Mouse (Mus musculus) NIH3T3 (cell line): ENCODE results near the gene Fbxo9.
A peak's percentile ranks its signal among the peaks of the same experiment; 100 is the strongest.
"Not testable (repeated sequence)": the region's sequence is repeated elsewhere in the genome, so short reads cannot be mapped to it uniquely, and the experiment has no call there.

Source experiments
- DNase-seq: peaks from one replicate; pipeline ENCODE4 v3.0.0-alpha.2; 2012; ENCODE audit warnings: low read depth

Fbxo9 gene

GRCm38 (mm10) chr9:78107912-78108795, 711 bp downstream of the Fbxo9 start:
- peak; percentile 82 for DNase-seq

- no peak for DNase-seq
These were observed 1.3 kb downstream of the Fbxo9 start for GRCm38 (mm10) chr9:78107582-78107911.

GRCm38 (mm10) chr9:78106821-78107220, 2.0 kb downstream of the Fbxo9 start:
- DNase-seq: peak; percentile 7

- no peak for DNase-seq
These were observed 3.3 kb downstream of the Fbxo9 start for GRCm38 (mm10) chr9:78105501-78105932.

GRCm38 (mm10) chr9:78104973-78105372, 3.9 kb downstream of the Fbxo9 start:
- no peak for DNase-seq

- no peak for DNase-seq
These were observed 4.8 kb downstream of the Fbxo9 start for GRCm38 (mm10) chr9:78103965-78104560.

- DNase-seq: no peak
These were observed 7.4 kb downstream of the Fbxo9 start for GRCm38 (mm10) chr9:78101431-78101830.

- no peak for DNase-seq
These were observed 7.9 kb downstream of the Fbxo9 start for GRCm38 (mm10) chr9:78100956-78101355.

GRCm38 (mm10) chr9:78096376-78096775, 12.5 kb downstream of the Fbxo9 start:
- peak; percentile 20 for DNase-seq

GRCm38 (mm10) chr9:78095686-78096085, 13.2 kb downstream of the Fbxo9 start:
- no peak for DNase-seq

GRCm38 (mm10) chr9:78090596-78090995, 18.3 kb downstream of the Fbxo9 start:
- DNase-seq: no peak

- DNase-seq: no peak
These were observed 19.0 kb downstream of the Fbxo9 start for GRCm38 (mm10) chr9:78089906-78090305.

- no peak for DNase-seq
These were observed 19.9 kb downstream of the Fbxo9 start for GRCm38 (mm10) chr9:78088971-78089370.

GRCm38 (mm10) chr9:78088521-78088920, 20.3 kb downstream of the Fbxo9 start:
- no peak for DNase-seq

GRCm38 (mm10) chr9:78087751-78088150, 21.1 kb downstream of the Fbxo9 start:
- DNase-seq: no peak

GRCm38 (mm10) chr9:78085722-78086287, 23.1 kb downstream of the Fbxo9 start:
- no peak for DNase-seq

- DNase-seq: no peak
These were observed 24.5 kb downstream of the Fbxo9 start for GRCm38 (mm10) chr9:78084341-78084740.

- no peak for DNase-seq
These were observed 27.0 kb downstream of the Fbxo9 start for GRCm38 (mm10) chr9:78081835-78082234.

- DNase-seq: peak; percentile 64
These were observed 30.6 kb downstream of the Fbxo9 start for GRCm38 (mm10) chr9:78078240-78078639.

- DNase-seq: no peak
These were observed 33.6 kb downstream of the Fbxo9 start for GRCm38 (mm10) chr9:78075256-78075655.

GRCm38 (mm10) chr9:78073713-78074340, 35.0 kb downstream of the Fbxo9 start:
- DNase-seq: peak; percentile 22

GRCm38 (mm10) chr9:78073291-78073690, 35.6 kb downstream of the Fbxo9 start:
- not testable (repeated sequence) for DNase-seq

GRCm38 (mm10) chr9:78071626-78072025, 37.2 kb downstream of the Fbxo9 start:
- DNase-seq: no peak
